ENCODE assay signal across 24 mouse cellular contexts in the genomic region with DNA sequence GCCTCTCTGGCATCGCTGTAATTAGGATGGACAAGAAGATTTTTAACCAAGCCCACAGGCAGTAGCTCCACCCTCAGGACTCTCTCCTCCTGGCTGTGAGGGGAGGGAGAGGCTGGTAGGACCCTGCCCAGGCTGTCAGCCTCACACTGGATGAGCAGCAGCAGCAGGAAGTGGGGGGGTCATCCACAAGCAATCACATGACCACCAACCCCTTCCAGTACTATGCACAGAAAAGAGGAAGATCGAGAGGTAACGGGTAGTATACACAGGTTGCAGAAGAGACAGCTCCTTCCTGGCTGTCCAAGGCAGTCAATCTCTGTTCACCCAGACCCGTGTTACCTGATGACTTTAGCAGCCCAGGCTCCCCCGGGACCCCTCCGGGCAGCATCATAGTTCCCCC. TPM values are rescaled to one million over a fixed set of nuclear protein-coding genes. Genes with fewer than 3 reads are reported as not detected.
DNase-seq lines count a peak whose midpoint lies in the region; ATAC-seq and TF ChIP-seq lines count a peak whose summit lies in the region.
"Had no signal": no experiment of that assay in that cellular context is flagged by ENCODE, and none has a peak within 500 bp of the region (broad histone marks: within the 10 kb centered on the region; RNA-seq: fewer than 3 reads in every experiment).

No protein-coding gene starts in this region.

- peaks cover 11% of the 10 kb centered on the region for H3K36me3 ChIP-seq in G1E (replicated peaks)
- H3K36me3 ChIP-seq in splenic B cell, adult 2 months (ENCODE audit: control insufficient read depth, insufficient read depth, low read length, poor library complexity, severe bottlenecking): no peaks in the 10 kb centered on the region
- H3K36me3 ChIP-seq: hindbrain, embryonic 15.5 days had no signal

- no peak overlapping the region for H3K4me3 ChIP-seq in G1E (ENCODE audit: low read depth, low read length)
- H3K4me3 ChIP-seq: forebrain, embryonic 12.5 days; heart, embryonic 10.5 days; hindbrain, embryonic 15.5 days; neural tube, embryonic 12.5 days had no signal

- peaks cover 32% of the 10 kb centered on the region for H3K4me1 ChIP-seq in G1E (ENCODE audit: insufficient read depth, low read depth, low read length)

- ATAC-seq in G1E (ENCODE audit: extremely low read depth, insufficient number of reproducible peaks, low FRiP score, poor library complexity, severe bottlenecking): no peak
- ATAC-seq in megakaryocyte, adult 5-6 weeks (ENCODE audit: poor library complexity, severe bottlenecking): peak; percentile 43

- peak; percentile 8 for DNase-seq in spleen, adult 12 weeks (ENCODE audit: low spot score)
- DNase-seq in spleen, postnatal 4 days (ENCODE audit: low spot score in 2 of 2): no peak
- DNase-seq in G1E (ENCODE audit: low spot score): peak; percentile 19
- DNase-seq in splenic B cell, adult 2 months (ENCODE audit: low read depth, low spot score): peak; percentile 76
- no peak for DNase-seq in embryo, embryonic 9.5 days (ENCODE audit: extremely low spot score)
- no peak for DNase-seq in urinary bladder, adult 2 months (ENCODE audit: low spot score)
- DNase-seq: adrenal gland, adult 2 months; cerebellum, adult 11-12 months; gastrocnemius, postnatal 25 days; heart, postnatal 14 days; kidney, adult 18-20 months; kidney, postnatal 25 days had no signal

- H3K9me3 ChIP-seq in G1E (replicated peaks): no peaks in the 10 kb centered on the region
- H3K9me3 ChIP-seq: forebrain, embryonic 12.5 days; heart, embryonic 10.5 days; hindbrain, embryonic 15.5 days; neural tube, embryonic 12.5 days had no signal

- no peaks in the 10 kb centered on the region for H3K27me3 ChIP-seq in G1E (ENCODE audit: insufficient read depth, low read length)
- H3K27me3 ChIP-seq in splenic B cell, adult 2 months (ENCODE audit: control insufficient read depth, insufficient read depth, low read length, poor library complexity, severe bottlenecking): no peaks in the 10 kb centered on the region
- H3K27me3 ChIP-seq: forebrain, embryonic 12.5 days; hindbrain, embryonic 15.5 days; neural tube, embryonic 12.5 days had no signal

- TF ChIP-seq CTCF in G1E (IDR thresholded peaks at IDR 0.05; ENCODE audit: low read depth, low read length): no peak

RNA-seq across cellular contexts. Expression of gene Saal1, which starts 1.8 kb away (rescaled TPM):
- total RNA-seq in G1E (2014; fragmentation: Nextera tagmentation) (34.4 and 48.6 TPM in 2 replicates), G1E (2017) (23.9 and 28.1 TPM in 2 replicates)
- polyA plus RNA-seq in G1E (2012): 4.4 and 4.6 TPM in 2 replicates
- 12.1 and 12.3 TPM in 2 replicates for total RNA-seq in megakaryocyte, adult 5-6 weeks (2015)
- total RNA-seq in megakaryocyte, adult 5-6 weeks (2017): 9.9 and 12.5 TPM in 2 replicates
- 8.5 TPM in 2 replicates for polyA plus RNA-seq in urinary bladder, adult 2 months (2012; rRNA removed)

RNA-seq across cellular contexts. Expression of gene Saa3, which starts 3.2 kb away (rescaled TPM):
- total RNA-seq in G1E (2014; fragmentation: Nextera tagmentation): not detected in 2 replicates
- 1.0 TPM in 1 of 2 replicates, not detected in the other for total RNA-seq in G1E (2017)
- polyA plus RNA-seq in G1E (2012): not detected in 2 replicates
- total RNA-seq in megakaryocyte, adult 5-6 weeks (2015): 0.52 and 0.87 TPM in 2 replicates
- total RNA-seq in megakaryocyte, adult 5-6 weeks (2017): 1.8 and 2.0 TPM in 2 replicates
- polyA plus RNA-seq in urinary bladder, adult 2 months (2012; rRNA removed): 0.87 and 1.7 TPM in 2 replicates
- total RNA-seq: gastrocnemius, postnatal 25 days; midbrain, postnatal 0 days had no signal
- polyA plus RNA-seq: brain, embryonic 14.5 days; forebrain, embryonic 12.5 days; neural tube, embryonic 12.5 days had no signal

RNA-seq across cellular contexts. Expression of gene Saa4, which starts 20.2 kb away (rescaled TPM):
- total RNA-seq in G1E (2014; fragmentation: Nextera tagmentation) (not detected in 2 replicates), G1E (2017) (not detected in 2 replicates)
- not detected in 2 replicates for polyA plus RNA-seq in G1E (2012)
- not detected in 2 replicates for total RNA-seq in megakaryocyte, adult 5-6 weeks (2015)
- total RNA-seq in megakaryocyte, adult 5-6 weeks (2017): not detected in 2 replicates
- polyA plus RNA-seq in urinary bladder, adult 2 months (2012; rRNA removed): not detected in 2 replicates
- total RNA-seq: gastrocnemius, postnatal 25 days; heart, postnatal 14 days; left cerebral cortex, adult 8-10 months; midbrain, postnatal 0 days had no signal
- polyA plus RNA-seq: adrenal gland, adult 2 months; brain, embryonic 14.5 days; forebrain, embryonic 12.5 days; hindbrain, embryonic 15.5 days; limb, embryonic 11.5 days; lung, embryonic 16.5 days; midbrain, postnatal 0 days; neural tube, embryonic 12.5 days had no signal

RNA-seq across cellular contexts. Expression of gene Saa1, which starts 30.5 kb away (rescaled TPM):
- total RNA-seq in G1E (2014; fragmentation: Nextera tagmentation) (not detected in 2 replicates), G1E (2017) (not detected in 2 replicates)
- not detected in 2 replicates for polyA plus RNA-seq in G1E (2012)
- not detected in 2 replicates for total RNA-seq in megakaryocyte, adult 5-6 weeks (2015)
- total RNA-seq in megakaryocyte, adult 5-6 weeks (2017): not detected in 2 replicates
- polyA plus RNA-seq in urinary bladder, adult 2 months (2012; rRNA removed): not detected in 2 replicates
- total RNA-seq: adrenal gland, adult 2 months; gastrocnemius, postnatal 25 days; heart, postnatal 14 days; left cerebral cortex, adult 8-10 months; midbrain, postnatal 0 days had no signal
- polyA plus RNA-seq: adrenal gland, adult 2 months; forebrain, embryonic 12.5 days; hindbrain, embryonic 15.5 days; limb, embryonic 11.5 days; liver, embryonic 14.5 days had no signal

RNA-seq across cellular contexts. Expression of gene Saa2, which starts 39.3 kb away (rescaled TPM):
- total RNA-seq in G1E (2014; fragmentation: Nextera tagmentation): not detected in 2 replicates
- not detected in 2 replicates for total RNA-seq in G1E (2017)
- polyA plus RNA-seq in G1E (2012): not detected in 2 replicates
- total RNA-seq in megakaryocyte, adult 5-6 weeks (2015): not detected in 2 replicates
- not detected in 2 replicates for total RNA-seq in megakaryocyte, adult 5-6 weeks (2017)
- not detected in 2 replicates for polyA plus RNA-seq in urinary bladder, adult 2 months (2012; rRNA removed)
- total RNA-seq: adrenal gland, adult 2 months; gastrocnemius, postnatal 25 days; heart, postnatal 14 days; left cerebral cortex, adult 8-10 months; midbrain, postnatal 0 days had no signal
- polyA plus RNA-seq: adrenal gland, adult 2 months; brain, embryonic 14.5 days; forebrain, embryonic 12.5 days; liver, embryonic 14.5 days; lung, embryonic 16.5 days; midbrain, postnatal 0 days; neural tube, embryonic 12.5 days; stomach, embryonic 16.5 days had no signal

Comparison
In these comparisons a context has a peak if more than half of its experiments do, and no peak if none do; other contexts are left out.
1. DNase-seq: peak in spleen, adult 12 weeks (single experiment), G1E (single experiment) and splenic B cell, adult 2 months (single experiment); none in spleen, postnatal 4 days (0 of 2), embryo, embryonic 9.5 days (single experiment) and urinary bladder, adult 2 months (single experiment).